Mouse (Mus musculus) limb, embryonic 11.5 days (tissue): Measurements from ENCODE around the gene Tcf3. TPM values are rescaled to one million over a fixed set of nuclear protein-coding genes. Genes with fewer than 3 reads are reported as not detected.

Experiments used
- ATAC-seq: fragments of 200-750 bp; cut with Nextera tagmentation; 2 replicates; pipeline ENCODE4 v1.8.0; 2017; ENCODE audit warnings: low read depth; ENCODE audit not compliant: insufficient number of reproducible peaks, low FRiP score, low TSS enrichment
- DNase-seq: peaks from one replicate; pipeline ENCODE4 v3.0.0-alpha.2; 2015; ENCODE audit warnings: low spot score
- H3K27ac ChIP-seq: fragments of 300-500 bp; sonication (generic); replicated peaks from 2 replicates; pipeline ENCODE4 v1.5.1; 2014; ENCODE audit warnings: low read depth, mild to moderate bottlenecking, low read length
- H3K27me3 ChIP-seq: fragments of 300-500 bp; sonication (generic); 2 replicates; pipeline ENCODE4 v1.6.1; 2014; ENCODE audit warnings: mild to moderate bottlenecking, low read length, mixed read lengths; ENCODE audit not compliant: control insufficient read depth, insufficient read depth
- H3K36me3 ChIP-seq: fragments of 300-500 bp; sonication (generic); 2 replicates; pipeline ENCODE4 v1.6.1; 2014; ENCODE audit warnings: mild to moderate bottlenecking, low read length, moderate library complexity, mixed read lengths; ENCODE audit not compliant: control insufficient read depth, insufficient read depth
- H3K4me1 ChIP-seq: fragments of 300-500 bp; sonication (generic); 2 replicates; pipeline ENCODE4 v1.6.1; 2014; ENCODE audit warnings: low read length, mixed read lengths; ENCODE audit not compliant: control insufficient read depth, insufficient read depth
- H3K4me2 ChIP-seq: fragments of 300-500 bp; sonication (generic); 2 replicates; pipeline ENCODE4 v1.6.1; 2014; ENCODE audit warnings: low read depth, mild to moderate bottlenecking, moderate library complexity; ENCODE audit not compliant: severe bottlenecking
- H3K4me3 ChIP-seq: fragments of 300-500 bp; sonication (generic); 2 replicates; pipeline ENCODE4 v1.5.1; 2014; ENCODE audit warnings: low read depth, low read length
- H3K9ac ChIP-seq: fragments of 300-500 bp; sonication (generic); 2 replicates; pipeline ENCODE4 v1.6.1; 2014; ENCODE audit warnings: mild to moderate bottlenecking, low read length
- H3K9me3 ChIP-seq: fragments of 300-500 bp; sonication (generic); 2 replicates; pipeline ENCODE4 v1.6.1; 2016; ENCODE audit warnings: low read length; ENCODE audit not compliant: control insufficient read depth
- WGBS: fragments of 180-500 bp; shearing (Covaris S2); extraction: QIAGEN DNeasy Blood & Tissue Kit; methylation state at CpG from one replicate; pipeline ENCODE4 v1.1.7; 2014; 5-methylcytosine and 5-hydroxymethylcytosine counted together
- polyA plus RNA-seq: library from polyadenylated mRNA; unstranded; fragments of >200 nt; fragmentation: Nextera tagmentation; extraction: Ambion mirVana; gene quantifications from 2 replicates; pipeline ENCODE4 v1.2.1, GENCODE M21; 2014

Gene Tcf3
- polyA plus RNA-seq, result 232 and 248 TPM in 2 replicates

- H3K4me3 ChIP-seq, result peak within 1 kb of the TSS; percentile 76
- H3K27ac ChIP-seq, result peak within 1 kb of the TSS; percentile 78
- H3K4me2 ChIP-seq, result peak within 1 kb of the TSS; percentile 90
- peak; percentile 96 for DNase-seq
- peak within 1 kb of the TSS; percentile 99 for H3K9ac ChIP-seq
- peaks cover 18% of the 10 kb centered on the region for H3K36me3 ChIP-seq
- H3K9me3 ChIP-seq, result no peaks in the 10 kb centered on the region; the same call in 1 of the 2 replicates
- under 1% methylated on average over 41 of the region's 61 CpGs for WGBS
- H3K4me1 ChIP-seq, result peaks cover 14% of the 10 kb centered on the region; the same call in 1 of the 2 replicates
- peak; percentile 90 for ATAC-seq
- no peaks in the 10 kb centered on the region for H3K27me3 ChIP-seq
These were observed at the start of gene Tcf3 for GRCm38 (mm10) chr10:80433513-80434232. Gene Tcf3 (minus strand): TSS chr10:80433647.

- no peaks in the 10 kb centered on the region for H3K36me3 ChIP-seq
- no peak for DNase-seq
- no peak overlapping the region for H3K27ac ChIP-seq
- H3K4me2 ChIP-seq, result no peak overlapping the region
- H3K4me3 ChIP-seq, result no peak overlapping the region
- H3K9me3 ChIP-seq, result no peaks in the 10 kb centered on the region
- ATAC-seq, result no peak
- no peak overlapping the region for H3K9ac ChIP-seq
- no peaks in the 10 kb centered on the region for H3K4me1 ChIP-seq
- WGBS, result 9% methylated on average over 5 of the region's 5 CpGs
- peaks cover 42% of the 10 kb centered on the region for H3K27me3 ChIP-seq
These were observed 47.6 kb upstream of the Tcf3 start for GRCm38 (mm10) chr10:80481002-80481401.

DNA sequence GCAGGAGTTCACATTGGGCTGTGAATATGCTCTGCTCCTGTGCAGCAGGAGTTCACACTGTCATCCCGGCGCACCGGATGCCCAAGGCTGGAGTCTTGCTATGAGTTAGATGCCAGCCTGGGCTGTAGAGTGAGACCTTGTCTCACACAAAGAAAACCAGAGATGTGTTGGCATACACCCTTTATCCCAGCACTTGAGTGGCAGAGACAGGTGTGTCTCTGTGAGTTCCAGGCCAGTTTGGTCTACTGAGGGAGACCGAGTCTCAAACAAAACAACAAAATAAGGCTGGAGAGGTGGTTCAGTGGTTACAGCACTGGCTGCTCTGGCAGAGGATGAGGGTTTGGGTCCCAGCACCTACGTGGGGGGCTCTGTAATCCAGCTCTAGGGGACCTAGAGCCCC, 45.1 kb upstream of the Tcf3 start:
- WGBS, result 81% methylated on average over 5 of the region's 5 CpGs
- H3K9me3 ChIP-seq, result no peaks in the 10 kb centered on the region
- DNase-seq, result no peak
- no peak overlapping the region for H3K27ac ChIP-seq
- H3K27me3 ChIP-seq, result peaks cover 20% of the 10 kb centered on the region
- no peak overlapping the region for H3K4me3 ChIP-seq
- no peaks in the 10 kb centered on the region for H3K4me1 ChIP-seq
- ATAC-seq, result no peak
- no peak overlapping the region for H3K9ac ChIP-seq
- H3K4me2 ChIP-seq, result no peak overlapping the region
- H3K36me3 ChIP-seq, result no peaks in the 10 kb centered on the region

DNA sequence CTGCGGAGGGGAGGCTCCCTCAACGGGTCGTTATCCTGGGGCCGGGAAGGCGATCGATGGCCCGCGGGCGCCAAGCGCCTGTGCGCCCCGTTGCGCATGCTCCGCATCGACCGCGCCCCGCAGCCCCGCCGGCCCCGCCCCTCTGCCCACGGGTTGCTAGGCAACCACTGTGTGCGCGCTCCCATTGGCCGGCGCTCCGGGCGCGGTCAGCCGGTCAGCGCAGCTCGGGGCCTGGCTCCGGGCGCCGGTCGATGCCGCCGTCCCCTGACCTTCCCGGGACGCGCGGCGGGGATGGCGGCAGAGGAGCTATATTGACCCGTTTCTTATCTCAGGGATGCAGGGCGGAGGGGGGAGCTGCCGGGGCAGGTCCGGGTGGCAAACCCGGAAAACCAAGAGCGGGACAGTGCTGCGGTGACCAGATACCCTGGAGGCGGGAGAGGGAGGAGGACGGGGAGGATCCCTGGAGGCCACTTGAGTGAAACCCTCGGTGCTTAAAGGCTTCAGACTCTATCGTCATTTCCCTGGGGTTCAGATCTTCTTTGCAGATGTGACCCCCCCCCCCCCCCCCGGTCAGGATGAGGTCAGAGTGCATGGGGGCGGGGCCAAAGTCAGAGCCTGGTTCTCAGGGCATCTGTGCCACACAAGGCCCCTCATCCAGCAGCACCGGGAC, 42.0 kb upstream of the Tcf3 start:
- WGBS, result under 1% methylated on average over 56 of the region's 58 CpGs
- Histone ChIP-seq H3K4me3 (peak overlapping the region; percentile 53), H3K9ac (peak overlapping the region; percentile 57), H3K4me1 (no peaks in the 10 kb centered on the region; the same call in 1 of the 2 replicates), H3K9me3 (no peaks in the 10 kb centered on the region), H3K4me2 (peak overlapping the region; percentile 77), H3K36me3 (no peaks in the 10 kb centered on the region), H3K27ac (no peak overlapping the region), H3K27me3 (peaks cover 20% of the 10 kb centered on the region)
- DNase-seq, result peak; percentile 93
- ATAC-seq, result peak; percentile 79; the same call in 1 of the 2 replicates

DNA sequence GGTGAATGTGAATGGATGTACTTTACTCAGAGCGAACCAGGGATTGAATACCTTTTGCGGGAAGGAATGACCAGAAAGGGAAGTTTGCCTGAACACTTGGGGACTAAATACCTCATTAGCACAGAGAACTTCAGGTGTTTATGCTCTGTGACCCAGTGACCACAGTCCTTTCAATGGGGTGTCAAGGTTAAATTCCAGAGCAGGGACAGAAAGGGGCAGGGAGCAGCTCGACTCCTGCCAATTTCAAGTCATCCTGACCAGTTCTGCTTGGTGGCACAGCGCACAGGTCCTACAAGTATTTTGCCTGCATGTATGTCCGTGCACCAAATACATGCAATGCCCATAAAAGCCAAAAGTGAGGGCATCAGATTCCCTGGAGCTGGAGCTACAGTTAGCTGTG, 31.6 kb upstream of the Tcf3 start:
- no peak overlapping the region for H3K4me3 ChIP-seq
- H3K9me3 ChIP-seq, result 0 out of 2 replicates have a peak, but pooled peaks cover 2% of the 10 kb centered on the region
- no peak overlapping the region for H3K27ac ChIP-seq
- H3K4me1 ChIP-seq, result 0 out of 2 replicates have a peak, but pooled peaks cover 3% of the 10 kb centered on the region
- no peak for DNase-seq
- WGBS, result 59% methylated on average over 5 of the region's 5 CpGs
- H3K36me3 ChIP-seq, result no peaks in the 10 kb centered on the region
- no peak for ATAC-seq
- H3K9ac ChIP-seq, result no peak overlapping the region
- 0 out of 2 replicates have a peak, but pooled peaks cover 3% of the 10 kb centered on the region for H3K27me3 ChIP-seq
- H3K4me2 ChIP-seq, result no peak overlapping the region

DNA sequence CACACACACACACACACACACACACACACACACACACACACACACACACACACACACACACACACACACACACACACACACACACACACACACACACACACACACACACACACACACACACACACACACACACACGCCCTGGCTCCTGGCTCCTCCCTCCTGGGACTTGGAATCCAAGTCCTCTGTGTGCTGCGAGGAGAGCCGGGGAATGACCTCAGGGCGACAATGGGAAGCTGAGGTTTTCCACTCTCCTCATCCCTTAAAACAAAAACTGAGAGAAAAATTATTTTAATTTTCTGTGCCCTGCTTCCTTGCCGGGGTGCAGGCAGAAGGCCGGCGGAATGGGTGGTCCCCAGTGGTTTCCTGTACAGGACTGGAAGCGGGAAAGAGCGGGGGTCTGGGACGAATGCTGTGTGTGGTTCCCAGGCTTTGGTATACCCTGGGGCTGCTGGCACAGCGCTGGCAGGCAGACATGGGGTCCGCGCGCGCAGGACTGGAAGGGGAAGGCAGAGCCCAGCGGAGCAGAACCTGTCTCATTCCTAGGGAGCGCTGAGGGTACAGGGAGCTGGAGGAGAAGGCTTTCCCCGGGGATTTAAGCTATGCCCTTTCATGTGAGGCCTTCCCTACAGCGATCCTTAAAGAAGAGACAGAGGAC, 31.1 kb upstream of the Tcf3 start:
- ATAC-seq (no peak), DNase-seq (peak; percentile 51)
- H3K4me3 ChIP-seq, result peak overlapping the region; percentile 5; the same call in 1 of the 2 replicates
- no peaks in the 10 kb centered on the region for H3K36me3 ChIP-seq
- H3K9me3 ChIP-seq, result 0 out of 2 replicates have a peak, but pooled peaks cover 2% of the 10 kb centered on the region
- H3K27me3 ChIP-seq, result 0 out of 2 replicates have a peak, but pooled peaks cover 3% of the 10 kb centered on the region
- H3K9ac ChIP-seq, result no peak overlapping the region
- peak overlapping the region; percentile 26; the same call in 1 of the 2 replicates for H3K4me2 ChIP-seq
- WGBS, result 13% methylated on average over 19 of the region's 19 CpGs
- H3K27ac ChIP-seq, result no peak overlapping the region
- H3K4me1 ChIP-seq, result 0 out of 2 replicates have a peak, but pooled peaks cover 3% of the 10 kb centered on the region

- Histone ChIP-seq H3K9ac (no peak overlapping the region), H3K27ac (no peak overlapping the region), H3K27me3 (0 out of 2 replicates have a peak, but pooled peaks cover 3% of the 10 kb centered on the region), H3K4me3 (no peak overlapping the region), H3K36me3 (no peaks in the 10 kb centered on the region), H3K4me1 (0 out of 2 replicates have a peak, but pooled peaks cover 3% of the 10 kb centered on the region), H3K9me3 (0 out of 2 replicates have a peak, but pooled peaks cover 2% of the 10 kb centered on the region), H3K4me2 (no peak overlapping the region)
- no peak for DNase-seq
- ATAC-seq, result no peak
- 76% methylated on average over 7 of the region's 7 CpGs for WGBS
These were observed 27.9 kb upstream of the Tcf3 start for GRCm38 (mm10) chr10:80461346-80461745.

DNA sequence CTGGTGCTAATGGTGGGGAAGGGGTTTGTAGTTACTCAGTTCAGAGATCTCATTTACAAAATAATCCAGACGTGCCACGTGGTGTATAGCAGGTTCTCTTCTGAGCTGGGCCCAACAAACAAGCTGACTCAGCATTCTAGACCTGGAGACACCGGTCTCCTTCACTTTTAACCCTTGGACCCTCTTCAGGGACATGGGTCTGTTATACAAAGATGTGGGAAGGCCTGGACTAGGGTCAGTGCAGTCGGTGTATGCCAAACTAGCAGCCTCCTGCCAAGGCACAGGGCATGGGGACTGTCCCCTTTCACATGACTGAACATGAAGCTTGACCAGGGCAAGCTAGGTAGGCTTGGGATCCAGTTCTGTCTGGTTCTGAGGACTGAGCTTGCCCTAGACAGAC, 26.9 kb upstream of the Tcf3 start:
- 68% methylated on average over 4 of the region's 4 CpGs for WGBS
- 0 out of 2 replicates have a peak, but pooled peaks cover 3% of the 10 kb centered on the region for H3K27me3 ChIP-seq
- H3K9ac ChIP-seq, result no peak overlapping the region

More for the DNA sequence above, 26.9 kb upstream of the Tcf3 start:
- Histone ChIP-seq H3K4me3 (no peak overlapping the region), H3K9me3 (no peaks in the 10 kb centered on the region), H3K36me3 (no peaks in the 10 kb centered on the region), H3K4me1 (0 out of 2 replicates have a peak, but pooled peaks cover 3% of the 10 kb centered on the region), H3K27ac (no peak overlapping the region), H3K4me2 (no peak overlapping the region)
- DNase-seq (no peak), ATAC-seq (no peak)
